8 mouse cellular contexts compared by ENCODE assay signal in genomic region chr19:8930117-8930516, GRCm38 (mm10). TPM values are rescaled to one million over a fixed set of nuclear protein-coding genes. Genes with fewer than 3 reads are reported as not detected.
DNase-seq lines count a peak whose midpoint lies in the region; ATAC-seq and TF ChIP-seq lines count a peak whose summit lies in the region.

No protein-coding gene starts in this region.

- no peak for TF ChIP-seq CTCF in ES-Bruce4 (IDR thresholded peaks at IDR 0.05; ENCODE audit: low read depth, low read length)

- H3K9ac ChIP-seq in heart, embryonic 14.5 days (ENCODE audit: low read length), result peak overlapping the region; percentile 82
- H3K9ac ChIP-seq in ES-Bruce4 (ENCODE audit: low read depth, poor library complexity, severe bottlenecking), result peak overlapping the region; percentile 93
- peak overlapping the region; percentile 77 for H3K9ac ChIP-seq in forebrain, embryonic 13.5 days
- H3K9ac ChIP-seq in liver, embryonic 16.5 days (ENCODE audit: low read depth, low read length), result peak overlapping the region; percentile 88

- 10% methylated on average over 11 of the region's 11 CpGs for WGBS in heart, embryonic 14.5 days
- WGBS in forebrain, embryonic 13.5 days, result 19% methylated on average over 11 of the region's 11 CpGs
- 6% methylated on average over 11 of the region's 11 CpGs for WGBS in liver, embryonic 16.5 days (ENCODE audit: insufficient replicate concordance)

- H3K27me3 ChIP-seq in heart, embryonic 14.5 days (ENCODE audit: control insufficient read depth, insufficient read depth, low read length), result no peaks in the 10 kb centered on the region
- H3K27me3 ChIP-seq in ES-Bruce4 (ENCODE audit: control insufficient read depth, insufficient read depth, low read length, poor library complexity, severe bottlenecking), result no peaks in the 10 kb centered on the region
- H3K27me3 ChIP-seq in forebrain, embryonic 13.5 days, result peaks cover 11% of the 10 kb centered on the region
- H3K27me3 ChIP-seq in liver, embryonic 16.5 days (ENCODE audit: control insufficient read depth, insufficient read depth, low read depth, low read length), result no peaks in the 10 kb centered on the region

- peaks cover 57% of the 10 kb centered on the region for H3K36me3 ChIP-seq in heart, embryonic 14.5 days (ENCODE audit: control insufficient read depth, insufficient read depth, low read length)
- H3K36me3 ChIP-seq in ES-Bruce4 (ENCODE audit: control insufficient read depth, insufficient read depth, low read length, poor library complexity, severe bottlenecking), result no peaks in the 10 kb centered on the region
- peaks cover 44% of the 10 kb centered on the region for H3K36me3 ChIP-seq in forebrain, embryonic 13.5 days (ENCODE audit: poor library complexity, severe bottlenecking)
- H3K36me3 ChIP-seq in liver, embryonic 16.5 days (ENCODE audit: control insufficient read depth, insufficient read depth), result peaks cover 5% of the 10 kb centered on the region; the same call in 1 of the 2 replicates

- peak overlapping the region; percentile 75 to 77 for H3K4me3 ChIP-seq in heart, embryonic 14.5 days (ENCODE audit: control insufficient read depth in 1 of 2, insufficient read depth in 1 of 2, low read depth in 1 of 2, low read length in 2 of 2)
- H3K4me3 ChIP-seq in ES-Bruce4 (ENCODE audit: low read depth, low read length), result peak overlapping the region; percentile 63
- H3K4me3 ChIP-seq in forebrain, embryonic 13.5 days, result peak overlapping the region; percentile 56
- peak overlapping the region; percentile 90 for H3K4me3 ChIP-seq in liver, embryonic 16.5 days (ENCODE audit: low read depth, low read length)

- no peak for TF ChIP-seq POLR2A in ES-Bruce4 (IDR thresholded peaks at IDR 0.05; ENCODE audit: insufficient read depth, low read length)

- peak overlapping the region; percentile 70 for H3K4me2 ChIP-seq in heart, embryonic 14.5 days (ENCODE audit: low read length)
- H3K4me2 ChIP-seq in forebrain, embryonic 13.5 days, result peak overlapping the region; percentile 76
- H3K4me2 ChIP-seq in liver, embryonic 16.5 days (ENCODE audit: low read depth, low read length), result peak overlapping the region; percentile 99

- DNase-seq in heart, postnatal 4 days, result no peak
- no peak for DNase-seq in thymus, postnatal 14 days
- no peak for DNase-seq in c-Kit-positive CD71-positive TER-119-positive erythroid progenitor cells, embryonic 14.5 days (ENCODE audit: low spot score)
- no peak for DNase-seq in spleen, adult 12 weeks (ENCODE audit: low spot score)

- peaks cover 5 to 8% of the 10 kb centered on the region in 2 experiments; a peak in 3 of 4 replicates for H3K4me1 ChIP-seq in heart, embryonic 14.5 days (ENCODE audit: control insufficient read depth in 2 of 2, insufficient read depth in 2 of 2, low read length in 2 of 2)
- no peaks in the 10 kb centered on the region for H3K4me1 ChIP-seq in ES-Bruce4 (ENCODE audit: control insufficient read depth, insufficient read depth, low read length)
- peaks cover 20% of the 10 kb centered on the region for H3K4me1 ChIP-seq in forebrain, embryonic 13.5 days
- peaks cover 41% of the 10 kb centered on the region for H3K4me1 ChIP-seq in liver, embryonic 16.5 days (ENCODE audit: control insufficient read depth, low read depth, low read length)

- ATAC-seq in heart, embryonic 14.5 days (ENCODE audit: insufficient number of reproducible peaks, insufficient read depth, low FRiP score, low read depth), result no peak
- peak; percentile 23; the same call in 1 of the 2 replicates for ATAC-seq in forebrain, embryonic 13.5 days
- no peak for ATAC-seq in liver, embryonic 16.5 days (ENCODE audit: low read depth)

- no peak for TF ChIP-seq EP300 in ES-Bruce4 (IDR thresholded peaks at IDR 0.05; ENCODE audit: insufficient read depth, low read depth, low read length)

- H3K9me3 ChIP-seq in heart, embryonic 14.5 days (ENCODE audit: control insufficient read depth, low read length), result no peaks in the 10 kb centered on the region
- no peaks in the 10 kb centered on the region for H3K9me3 ChIP-seq in ES-Bruce4 (replicated peaks; ENCODE audit: control insufficient read depth, insufficient read depth, low read length, poor library complexity, severe bottlenecking)
- no peaks in the 10 kb centered on the region for H3K9me3 ChIP-seq in forebrain, embryonic 13.5 days (replicated peaks)
- H3K9me3 ChIP-seq in liver, embryonic 16.5 days (replicated peaks; ENCODE audit: control insufficient read depth, low read length), result no peaks in the 10 kb centered on the region

- peak overlapping the region in 1 of 2 experiments; percentile 72; a peak in 2 of 4 replicates for H3K27ac ChIP-seq in heart, embryonic 14.5 days (replicated peaks in 1 of 2; ENCODE audit: control insufficient read depth in 1 of 2, insufficient read depth in 1 of 2, low read depth in 2 of 2, low read length in 2 of 2)
- H3K27ac ChIP-seq in ES-Bruce4 (ENCODE audit: insufficient read depth, low read length), result no peak overlapping the region
- H3K27ac ChIP-seq in forebrain, embryonic 13.5 days, result no peak overlapping the region
- H3K27ac ChIP-seq in liver, embryonic 16.5 days (ENCODE audit: low read length), result peak overlapping the region; percentile 91

RNA-seq across cellular contexts. Expression of gene Eml3, which starts 0.8 kb away (rescaled TPM):
- polyA plus RNA-seq in heart, embryonic 14.5 days (2014; fragmentation: Nextera tagmentation; extraction: Ambion mirVana), result 9.0 TPM in 2 replicates
- 10 to 100 TPM; 15.4 to 16.6 TPM for total RNA-seq in heart, postnatal 4 days (2021)
- 19.2 and 20.4 TPM in 2 replicates for polyA plus RNA-seq in ES-Bruce4 (2011; ENCODE audit: insufficient read depth, insufficient read length, low read depth, missing spikeins)
- 8.9 and 9.6 TPM in 2 replicates for polyA plus RNA-seq in forebrain, embryonic 13.5 days (2015; fragmentation: Nextera tagmentation; extraction: Ambion mirVana)
- 11.4 and 12.8 TPM in 2 replicates for polyA plus RNA-seq in liver, embryonic 16.5 days (2015; fragmentation: Nextera tagmentation; extraction: Ambion mirVana)

RNA-seq across cellular contexts. Expression of gene Rom1, which starts 1.0 kb away (rescaled TPM):
- 0.94 and 1.6 TPM in 2 replicates for polyA plus RNA-seq in heart, embryonic 14.5 days (2014; fragmentation: Nextera tagmentation; extraction: Ambion mirVana)
- 1 to 10 TPM; 3.1 to 3.2 TPM for total RNA-seq in heart, postnatal 4 days (2021)
- polyA plus RNA-seq in ES-Bruce4 (2011; ENCODE audit: insufficient read depth, insufficient read length, low read depth, missing spikeins), result 1.6 and 2.2 TPM in 2 replicates
- polyA plus RNA-seq in forebrain, embryonic 13.5 days (2015; fragmentation: Nextera tagmentation; extraction: Ambion mirVana), result 1.2 and 1.3 TPM in 2 replicates
- polyA plus RNA-seq in liver, embryonic 16.5 days (2015; fragmentation: Nextera tagmentation; extraction: Ambion mirVana), result 2.4 and 2.6 TPM in 2 replicates

RNA-seq across cellular contexts. Expression of gene B3gat3, which starts 9.9 kb away (rescaled TPM):
- 27.8 and 34.2 TPM in 2 replicates for polyA plus RNA-seq in heart, embryonic 14.5 days (2014; fragmentation: Nextera tagmentation; extraction: Ambion mirVana)
- total RNA-seq in heart, postnatal 4 days (2021), result 10 to 100 TPM; 36.0 to 38.0 TPM
- 26.6 and 26.8 TPM in 2 replicates for polyA plus RNA-seq in ES-Bruce4 (2011; ENCODE audit: insufficient read depth, insufficient read length, low read depth, missing spikeins)
- 66.4 and 69.5 TPM in 2 replicates for polyA plus RNA-seq in forebrain, embryonic 13.5 days (2015; fragmentation: Nextera tagmentation; extraction: Ambion mirVana)
- 19.8 and 20.5 TPM in 2 replicates for polyA plus RNA-seq in liver, embryonic 16.5 days (2015; fragmentation: Nextera tagmentation; extraction: Ambion mirVana)

RNA-seq across cellular contexts. Expression of gene Mta2, which starts 11.6 kb away (rescaled TPM):
- 19.8 and 26.5 TPM in 2 replicates for polyA plus RNA-seq in heart, embryonic 14.5 days (2014; fragmentation: Nextera tagmentation; extraction: Ambion mirVana)
- total RNA-seq in heart, postnatal 4 days (2021), result 10 to 100 TPM; 62.5 to 63.8 TPM
- 106 and 108 TPM in 2 replicates for polyA plus RNA-seq in ES-Bruce4 (2011; ENCODE audit: insufficient read depth, insufficient read length, low read depth, missing spikeins)
- polyA plus RNA-seq in forebrain, embryonic 13.5 days (2015; fragmentation: Nextera tagmentation; extraction: Ambion mirVana), result 178 and 180 TPM in 2 replicates
- 73.9 and 82.3 TPM in 2 replicates for polyA plus RNA-seq in liver, embryonic 16.5 days (2015; fragmentation: Nextera tagmentation; extraction: Ambion mirVana)

RNA-seq across cellular contexts. Expression of gene Tut1, which starts 23.5 kb away (rescaled TPM):
- polyA plus RNA-seq in heart, embryonic 14.5 days (2014; fragmentation: Nextera tagmentation; extraction: Ambion mirVana), result 14.5 and 15.6 TPM in 2 replicates
- 1 to 10 TPM; 8.3 to 9.6 TPM for total RNA-seq in heart, postnatal 4 days (2021)
- 26.4 and 30.1 TPM in 2 replicates for polyA plus RNA-seq in ES-Bruce4 (2011; ENCODE audit: insufficient read depth, insufficient read length, low read depth, missing spikeins)
- 35.3 and 36.7 TPM in 2 replicates for polyA plus RNA-seq in forebrain, embryonic 13.5 days (2015; fragmentation: Nextera tagmentation; extraction: Ambion mirVana)
- polyA plus RNA-seq in liver, embryonic 16.5 days (2015; fragmentation: Nextera tagmentation; extraction: Ambion mirVana), result 12.6 and 12.9 TPM in 2 replicates
